Mouse (Mus musculus) mouse trophoblast stem cell (cell line): ENCODE data around the gene Olfr597.
"Not testable (repeated sequence)": the region's sequence is repeated elsewhere in the genome, so short reads cannot be mapped to it uniquely, and the experiment has no call there.

Experiments used
- in situ Hi-C, 2 experiments: fragments of 300-500 bp; cut with MseI, MboI; formaldehyde crosslinking; loops; 2 replicates in 1 of 2; 3 replicates in 1 of 2; pipeline ENCODE4 v1.15.1; 2025

Gene Olfr597

GRCm38 (mm10) chr7:103316015-103316414 is at the start of gene Olfr597:
Gene Olfr597 (plus strand): TSS chr7:103316315.
- in situ Hi-C loops, result not testable (repeated sequence)

GRCm38 (mm10) chr7:103305348-103305747 is 10.8 kb upstream of the Olfr597 start, which contains the start of gene Olfr596:
Gene Olfr596 (plus strand): TSS chr7:103305648.
- in situ Hi-C loops, result not testable (repeated sequence)

- in situ Hi-C loops, result no loop called here
These were observed 7.2 kb downstream of the Olfr597 start, which contains the start of gene Olfr598 for GRCm38 (mm10) chr7:103323268-103323667. Gene Olfr598 (plus strand): TSS chr7:103323568.

- in situ Hi-C loops, result no loop called here
These were observed 19.5 kb downstream of the Olfr597 start, which contains the start of gene Olfr599 for GRCm38 (mm10) chr7:103335617-103336016. Gene Olfr599 (plus strand): TSS chr7:103335917.

GRCm38 (mm10) chr7:103349569-103349968 is 33.5 kb downstream of the Olfr597 start, which contains the start of gene Olfr600:
Gene Olfr600 (minus strand): TSS chr7:103349669.
- in situ Hi-C loops, result no loop called here

- in situ Hi-C loops, result no loop called here
These were observed 46.4 kb downstream of the Olfr597 start, which contains the start of gene Olfr601 for GRCm38 (mm10) chr7:103362555-103362954. Gene Olfr601 (minus strand): TSS chr7:103362655.
